Mouse (Mus musculus): ENCODE results near the gene Slco1a1. TPM values are rescaled to one million over a fixed set of nuclear protein-coding genes. Genes with fewer than 3 reads are reported as not detected.

Gene Slco1a1
- polyA plus RNA-seq, 1 experiment from 2014 or later: not detected

DNA sequence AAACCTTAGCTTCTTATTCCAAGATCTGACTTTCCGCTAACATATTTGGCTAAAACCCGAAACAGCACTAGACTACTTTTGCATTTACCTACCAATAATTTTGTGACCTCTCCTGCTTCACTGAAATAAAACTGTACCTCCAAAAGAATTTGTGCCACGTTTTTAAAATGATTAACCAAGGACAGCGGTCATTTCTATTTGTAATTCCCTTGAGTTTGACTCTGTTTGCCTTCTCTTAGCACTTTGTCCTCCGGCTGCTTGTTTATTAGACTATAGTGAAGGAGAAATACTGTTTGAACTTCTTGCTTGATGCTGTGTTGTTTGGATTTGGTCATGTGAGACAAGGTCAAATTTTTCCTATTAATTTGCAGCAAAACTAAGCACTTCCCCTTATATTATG is 78.0 kb downstream of the Slco1a1 start:
- H3K36me3 ChIP-seq: no peaks in the 10 kb centered on the region
- H3K4me1 ChIP-seq (replicated peaks): no peaks in the 10 kb centered on the region
- 87% methylated on average over 5 of the region's 5 CpGs for WGBS
- no peak overlapping the region for H3K4me2 ChIP-seq (replicated peaks)
- no peak overlapping the region for H3K27ac ChIP-seq
- no peaks in the 10 kb centered on the region for H3K9me3 ChIP-seq
- no peak for ATAC-seq
- H3K27me3 ChIP-seq: no peaks in the 10 kb centered on the region
- no peak overlapping the region for H3K9ac ChIP-seq (replicated peaks)
- H3K4me3 ChIP-seq (replicated peaks): no peak overlapping the region

GRCm38 (mm10) chr6:141866026-141866425 is 80.7 kb downstream of the Slco1a1 start:
- H3K4me3 ChIP-seq (replicated peaks): no peak overlapping the region
- no peaks in the 10 kb centered on the region for H3K36me3 ChIP-seq
- H3K9me3 ChIP-seq: no peaks in the 10 kb centered on the region
- 85% methylated on average over 5 of the region's 5 CpGs for WGBS
- no peaks in the 10 kb centered on the region for H3K4me1 ChIP-seq (replicated peaks)
- H3K9ac ChIP-seq (replicated peaks): no peak overlapping the region
- ATAC-seq: no peak
- H3K27me3 ChIP-seq: no peaks in the 10 kb centered on the region
- H3K27ac ChIP-seq: no peak overlapping the region
- no peak overlapping the region for H3K4me2 ChIP-seq (replicated peaks)

GRCm38 (mm10) chr6:141857735-141858531 is 88.8 kb downstream of the Slco1a1 start:
- Histone ChIP-seq H3K4me2 (replicated peaks) (no peak overlapping the region), H3K9ac (replicated peaks) (no peak overlapping the region), H3K27ac (no peak overlapping the region), H3K9me3 (no peaks in the 10 kb centered on the region), H3K4me3 (replicated peaks) (no peak overlapping the region), H3K36me3 (no peaks in the 10 kb centered on the region), H3K4me1 (replicated peaks) (0 out of 2 replicates have a peak, but pooled peaks cover 2% of the 10 kb centered on the region), H3K27me3 (no peaks in the 10 kb centered on the region)
- WGBS: 87% methylated on average over 8 of the region's 8 CpGs
- no peak for ATAC-seq

Other genes with a start within 250 kb of the Slco1a1 start
- not detected in 2 replicates for gene Gm5724, start 173.2 kb downstream of the Slco1a1 start, polyA plus RNA-seq (2015; fragmentation: Nextera tagmentation; extraction: Ambion mirVana)
- 0.59 and 1.0 TPM in 2 replicates for gene Slco1a4, start 90.8 kb downstream of the Slco1a1 start, polyA plus RNA-seq (2015; fragmentation: Nextera tagmentation; extraction: Ambion mirVana)
- not detected in 2 replicates for gene Gm6614, start 64.5 kb upstream of the Slco1a1 start, polyA plus RNA-seq (2015; fragmentation: Nextera tagmentation; extraction: Ambion mirVana)